Comparison of ENCODE assay signal across 21 mouse cellular contexts in the genomic region with DNA sequence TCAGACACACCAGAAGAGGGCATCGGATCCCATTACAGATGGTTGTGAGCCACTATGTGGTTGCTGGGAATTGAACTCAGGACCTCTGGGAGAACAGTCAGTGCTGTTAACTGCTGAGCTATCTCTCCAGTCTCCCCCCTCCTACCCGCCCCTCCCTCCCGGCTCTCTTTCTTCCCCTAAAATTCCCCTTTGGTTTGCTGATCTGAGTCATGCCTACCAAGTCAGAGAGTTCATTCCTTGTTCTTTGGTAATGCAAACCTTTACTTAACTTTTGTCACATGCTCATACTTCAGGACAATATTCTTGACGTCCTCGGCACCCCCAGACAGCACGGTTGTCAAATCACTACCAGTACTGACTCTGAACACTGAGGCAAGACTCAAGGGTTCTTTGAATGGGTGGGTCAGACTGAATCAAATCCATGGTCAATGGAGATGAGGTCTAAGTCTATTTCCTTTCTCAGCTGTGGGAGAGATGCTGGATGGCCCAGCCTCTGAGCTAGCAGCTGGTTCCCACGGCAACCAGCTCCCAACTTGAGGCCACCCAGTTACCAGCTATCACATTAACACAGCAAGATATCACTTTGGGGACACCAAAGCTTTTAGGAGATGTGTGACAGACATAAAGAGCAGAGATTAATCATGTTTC.
A peak's percentile ranks its signal among the peaks of the same experiment; 100 is the strongest.
DNase-seq lines count a peak whose midpoint lies in the region; ATAC-seq and TF ChIP-seq lines count a peak whose summit lies in the region.
"Had no signal": no experiment of that assay in that cellular context is flagged by ENCODE, and none has a peak within 500 bp of the region (broad histone marks: within the 10 kb centered on the region; RNA-seq: fewer than 3 reads in every experiment).

No protein-coding gene starts in this region.

- no peak overlapping the region for H3K4me2 ChIP-seq in neural tube, embryonic 12.5 days (replicated peaks)
- H3K4me2 ChIP-seq in intestine, embryonic 15.5 days (replicated peaks): no peak overlapping the region
- H3K4me2 ChIP-seq: embryonic facial prominence, embryonic 12.5 days; hindbrain, embryonic 15.5 days; limb, embryonic 13.5 days had no signal

- no peak for TF ChIP-seq CTCF in kidney, adult 2 months (conservative IDR thresholded peaks at IDR 0.05; ENCODE audit: insufficient read depth, insufficient read length, low read depth, low read length)
- no peak for TF ChIP-seq CTCF in embryonic fibroblast, embryonic 13.5 days (IDR thresholded peaks at IDR 0.05; ENCODE audit: borderline replicate concordance, insufficient read depth, low read length)

- no peaks in the 10 kb centered on the region for H3K9me3 ChIP-seq in neural tube, embryonic 12.5 days
- H3K9me3 ChIP-seq in intestine, embryonic 15.5 days: no peaks in the 10 kb centered on the region
- H3K9me3 ChIP-seq: embryonic facial prominence, embryonic 12.5 days; heart, embryonic 10.5 days; hindbrain, embryonic 15.5 days; limb, embryonic 13.5 days; megakaryocyte, embryonic 14.5 days had no signal

- no peaks in the 10 kb centered on the region for H3K36me3 ChIP-seq in kidney, adult 2 months (ENCODE audit: control insufficient read depth, insufficient read depth, low read length)
- no peaks in the 10 kb centered on the region for H3K36me3 ChIP-seq in neural tube, embryonic 12.5 days
- no peaks in the 10 kb centered on the region for H3K36me3 ChIP-seq in intestine, embryonic 15.5 days
- H3K36me3 ChIP-seq: hindbrain, embryonic 15.5 days had no signal

- no peak for TF ChIP-seq POLR2A in kidney, adult 2 months (IDR thresholded peaks at IDR 0.05; ENCODE audit: low read depth, low read length)
- TF ChIP-seq POLR2A in embryonic fibroblast, embryonic 13.5 days (IDR thresholded peaks at IDR 0.05; ENCODE audit: low read depth, low read length): no peak

- no peaks in the 10 kb centered on the region for H3K27me3 ChIP-seq in kidney, adult 2 months (replicated peaks; ENCODE audit: control insufficient read depth, insufficient read depth, low read length)
- H3K27me3 ChIP-seq in neural tube, embryonic 12.5 days (replicated peaks): no peaks in the 10 kb centered on the region
- no peaks in the 10 kb centered on the region for H3K27me3 ChIP-seq in intestine, embryonic 15.5 days (replicated peaks)
- H3K27me3 ChIP-seq: embryonic facial prominence, embryonic 12.5 days; hindbrain, embryonic 15.5 days; limb, embryonic 13.5 days had no signal

- H3K27ac ChIP-seq in kidney, adult 2 months (ENCODE audit: insufficient read depth, low read depth, low read length): peak overlapping the region; percentile 36; the same call in 1 of the 2 replicates
- no peak overlapping the region for H3K27ac ChIP-seq in neural tube, embryonic 12.5 days
- H3K27ac ChIP-seq in embryonic fibroblast, embryonic 13.5 days (ENCODE audit: insufficient read depth, low read length): peak overlapping the region; percentile 93
- no peak overlapping the region for H3K27ac ChIP-seq in intestine, embryonic 15.5 days
- H3K27ac ChIP-seq: embryonic facial prominence, embryonic 12.5 days; heart, embryonic 10.5 days; hindbrain, embryonic 15.5 days; layer of hippocampus, adult 2 months had no signal

- H3K4me1 ChIP-seq in kidney, adult 2 months (ENCODE audit: control insufficient read depth, insufficient read depth, low read length): peaks cover 10% of the 10 kb centered on the region
- peaks cover 5% of the 10 kb centered on the region for H3K4me1 ChIP-seq in neural tube, embryonic 12.5 days
- peaks cover 24% of the 10 kb centered on the region for H3K4me1 ChIP-seq in embryonic fibroblast, embryonic 13.5 days (ENCODE audit: control insufficient read depth, insufficient read depth, low read length)
- H3K4me1 ChIP-seq in intestine, embryonic 15.5 days (replicated peaks): peaks cover 7% of the 10 kb centered on the region; the same call in 1 of the 2 replicates
- H3K4me1 ChIP-seq: megakaryocyte, embryonic 14.5 days had no signal

- no peak overlapping the region for H3K9ac ChIP-seq in neural tube, embryonic 12.5 days
- H3K9ac ChIP-seq in intestine, embryonic 15.5 days: no peak overlapping the region
- H3K9ac ChIP-seq: embryonic facial prominence, embryonic 12.5 days; hindbrain, embryonic 15.5 days; limb, embryonic 13.5 days had no signal

- ATAC-seq in neural tube, embryonic 12.5 days (ENCODE audit: low FRiP score, low read depth): peak; percentile 68; the same call in 1 of the 2 replicates
- no peak for ATAC-seq in CD4-positive, CD25-positive, alpha-beta regulatory T cell, adult 4 months
- no peak for ATAC-seq in intestine, embryonic 15.5 days

- WGBS in kidney, adult 2 months: 88% methylated on average over 7 of the region's 7 CpGs
- WGBS in neural tube, embryonic 12.5 days: 71% methylated on average over 7 of the region's 7 CpGs
- WGBS in intestine, embryonic 15.5 days: 92% methylated on average over 7 of the region's 7 CpGs

- H3K4me3 ChIP-seq in kidney, adult 2 months (ENCODE audit: insufficient read depth, low read depth, low read length): no peak overlapping the region
- H3K4me3 ChIP-seq in neural tube, embryonic 12.5 days: no peak overlapping the region
- H3K4me3 ChIP-seq in embryonic fibroblast, embryonic 13.5 days (ENCODE audit: insufficient read depth, low read length): no peak overlapping the region
- H3K4me3 ChIP-seq in intestine, embryonic 15.5 days (replicated peaks): no peak overlapping the region
- H3K4me3 ChIP-seq: embryonic facial prominence, embryonic 12.5 days; heart, embryonic 10.5 days; hindbrain, embryonic 15.5 days; layer of hippocampus, adult 2 months; limb, embryonic 13.5 days; megakaryocyte, embryonic 14.5 days had no signal

- DNase-seq in kidney, adult 2 months: no peak
- no peak for DNase-seq in kidney, postnatal 10 days
- no peak for DNase-seq in neural tube, embryonic 10.5 days (ENCODE audit: extremely low spot score, low spot score)
- DNase-seq: adrenal gland, adult 8-10 months; cerebellum, adult 2 months; gastrocnemius, postnatal 36 days; heart, postnatal 10 days; kidney, adult 18-20 months; lung, postnatal 14 days; right cerebral cortex, postnatal 25 days; thymus, postnatal 36 days had no signal

Comparison
In these comparisons a context has a peak if more than half of its experiments do, and no peak if none do; other contexts are left out.
1. H3K27ac ChIP-seq: peak in kidney, adult 2 months (single experiment) and embryonic fibroblast, embryonic 13.5 days (single experiment); none in neural tube, embryonic 12.5 days (single experiment) and intestine, embryonic 15.5 days (single experiment).